Mouse (Mus musculus) monocyte, adult 5-6 weeks (primary cell): Measurements from ENCODE around the gene Gm49320. TPM values are rescaled to one million over a fixed set of nuclear protein-coding genes. Genes with fewer than 3 reads are reported as not detected.
A peak's percentile ranks its signal among the peaks of the same experiment; 100 is the strongest.

Source experiments
- ATAC-seq: fragments of 153-309, 156-312 bp; replicated peaks from 2 replicates; pipeline ENCODE4 v1.8.0; 2017; ENCODE audit warnings: mild to moderate bottlenecking; ENCODE audit not compliant: low TSS enrichment, insufficient number of reproducible peaks, severe bottlenecking, poor library complexity, low FRiP score
- total RNA-seq: library from RNA; stranded (forward); fragments of 200-1000, 200-491, 200-594 nt; gene quantifications from 3 replicates; pipeline ENCODE4 v1.2.3, GENCODE M21; 2017

Gene Gm49320
- total RNA-seq, 1 experiment from 2014 or later, result not detected

DNA sequence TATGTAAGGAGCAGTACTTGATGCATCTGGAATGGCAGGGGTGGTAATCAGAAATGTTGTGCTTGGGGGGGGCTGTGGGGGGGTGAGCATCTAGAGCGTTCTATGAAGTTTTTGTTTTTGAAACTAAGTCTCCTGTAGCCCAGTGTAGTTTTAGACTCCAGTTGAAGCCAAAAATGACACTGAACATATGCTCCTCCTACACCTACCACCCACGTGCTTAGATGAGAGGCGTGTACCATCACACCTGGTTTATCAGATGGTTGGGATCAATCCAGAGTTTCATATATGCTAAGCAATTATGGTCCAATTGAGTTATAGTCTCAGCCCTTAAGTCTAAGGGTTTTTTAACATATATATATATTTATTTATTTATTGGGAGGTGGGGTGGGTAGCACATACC, 19.0 kb upstream of the Gm49320 start:
- ATAC-seq, result no peak

DNA sequence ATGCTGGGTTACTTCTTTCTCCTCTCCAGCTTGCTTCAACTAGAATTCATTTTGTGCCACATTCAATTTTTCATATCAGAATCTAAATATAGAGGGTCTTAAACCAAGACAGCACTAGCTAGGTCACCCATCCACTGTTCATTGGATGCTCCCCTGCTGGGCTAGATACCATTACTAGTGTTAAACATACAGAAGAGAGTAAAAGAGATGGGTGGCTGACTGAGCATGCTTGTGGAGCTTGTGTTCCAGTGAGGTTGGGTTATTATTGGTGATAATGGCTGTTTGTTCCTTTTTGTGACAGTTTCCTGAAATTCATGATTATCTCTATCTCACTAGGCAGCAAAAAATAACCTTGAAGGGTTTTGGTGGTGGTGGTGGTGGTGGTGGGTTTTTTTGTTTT, 16.6 kb upstream of the Gm49320 start:
- no peak for ATAC-seq

DNA sequence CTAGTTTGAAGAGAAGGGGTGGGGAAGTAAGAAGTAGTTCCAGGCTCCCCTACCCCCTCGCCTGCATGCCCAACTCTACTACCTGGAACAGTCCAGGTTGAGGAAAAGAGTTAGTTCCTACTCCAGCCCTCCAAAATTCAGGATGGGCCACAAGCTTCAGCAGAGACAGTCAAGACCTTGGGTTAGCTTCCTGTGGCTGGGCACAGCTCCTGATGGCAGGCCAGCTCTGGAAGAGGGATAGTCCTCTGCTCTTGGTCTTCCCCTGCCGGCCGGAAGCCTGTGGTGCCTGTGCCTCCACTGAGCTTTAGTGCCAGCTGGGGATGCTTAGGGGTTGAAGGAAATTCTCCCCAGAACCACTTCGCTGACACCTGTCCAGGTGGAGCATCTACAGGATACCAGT, 12.3 kb upstream of the Gm49320 start:
- no peak for ATAC-seq

DNA sequence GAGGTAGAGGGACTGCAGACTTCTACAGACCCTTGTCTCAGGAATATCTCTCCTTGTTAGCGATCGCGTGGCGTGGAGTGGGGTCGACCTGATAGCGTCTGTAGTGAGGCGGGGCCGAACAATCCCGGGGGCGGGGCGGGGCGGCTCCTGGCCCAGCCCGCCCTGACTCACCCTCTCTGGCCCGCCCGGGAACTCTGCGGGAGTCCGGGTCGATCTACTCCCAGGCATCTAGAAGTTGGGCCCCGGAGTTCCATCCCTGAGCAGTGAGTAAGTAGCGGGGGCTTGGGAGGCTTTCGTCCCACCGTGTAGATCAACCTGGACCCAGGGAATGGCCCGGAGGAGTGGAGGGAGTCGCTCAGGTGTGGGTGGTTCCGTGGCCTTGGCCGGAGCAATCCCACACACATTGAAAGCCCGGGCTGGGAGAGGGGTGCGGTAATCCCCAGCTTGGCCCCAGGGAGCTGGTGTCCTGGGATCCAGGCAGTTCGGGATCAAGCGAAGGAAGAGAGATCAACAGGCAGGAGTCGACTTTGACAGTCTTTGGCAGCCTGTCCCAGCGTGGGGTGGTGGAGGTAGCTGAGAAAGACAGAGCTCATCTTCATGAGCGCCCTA, 11.8 kb upstream of the Gm49320 start, which contains the start of gene Lrrc8e:
TSS of gene Lrrc8e (plus strand) at position 89 of the 609 bp plus-strand sequence.
- no peak for ATAC-seq

DNA sequence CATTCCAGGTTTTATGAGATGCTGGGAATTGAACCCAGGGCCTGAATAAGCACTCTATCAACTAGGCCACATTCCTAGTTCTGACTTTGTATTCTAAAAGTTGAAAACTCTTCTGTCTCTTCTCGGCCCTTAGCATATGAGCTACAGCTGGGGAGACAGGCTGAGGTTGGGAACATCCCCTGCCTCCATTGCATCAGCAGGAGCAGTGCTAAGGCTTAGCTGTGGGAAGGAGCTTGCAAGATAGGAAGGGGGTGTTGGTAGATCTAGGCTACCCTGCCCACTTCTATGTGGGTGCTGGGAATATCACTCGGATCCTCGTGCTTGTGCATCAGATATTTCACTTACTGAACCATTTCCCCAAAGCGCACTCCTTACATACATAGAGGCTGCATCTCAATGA, 10.7 kb upstream of the Gm49320 start:
- no peak for ATAC-seq

DNA sequence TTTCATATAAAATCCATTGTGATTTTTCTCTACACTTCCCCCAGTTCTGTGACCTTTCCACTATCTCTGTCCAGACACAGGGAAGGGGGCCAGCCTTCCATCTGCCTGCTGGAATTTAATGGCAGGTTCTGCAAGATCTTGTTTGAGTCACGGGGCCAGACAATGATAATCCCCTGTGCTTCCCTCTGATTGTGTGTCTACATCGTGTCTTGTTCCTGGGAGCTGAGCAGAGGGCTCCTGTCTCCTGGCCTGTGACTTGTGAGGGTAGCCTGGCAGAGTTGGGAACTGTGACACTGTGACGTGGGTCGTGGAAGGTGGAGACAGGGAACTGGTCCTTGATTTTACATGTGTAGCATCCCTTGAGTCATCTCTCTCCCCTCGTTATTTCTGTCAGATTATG, 8.9 kb upstream of the Gm49320 start:
- ATAC-seq, result no peak

DNA sequence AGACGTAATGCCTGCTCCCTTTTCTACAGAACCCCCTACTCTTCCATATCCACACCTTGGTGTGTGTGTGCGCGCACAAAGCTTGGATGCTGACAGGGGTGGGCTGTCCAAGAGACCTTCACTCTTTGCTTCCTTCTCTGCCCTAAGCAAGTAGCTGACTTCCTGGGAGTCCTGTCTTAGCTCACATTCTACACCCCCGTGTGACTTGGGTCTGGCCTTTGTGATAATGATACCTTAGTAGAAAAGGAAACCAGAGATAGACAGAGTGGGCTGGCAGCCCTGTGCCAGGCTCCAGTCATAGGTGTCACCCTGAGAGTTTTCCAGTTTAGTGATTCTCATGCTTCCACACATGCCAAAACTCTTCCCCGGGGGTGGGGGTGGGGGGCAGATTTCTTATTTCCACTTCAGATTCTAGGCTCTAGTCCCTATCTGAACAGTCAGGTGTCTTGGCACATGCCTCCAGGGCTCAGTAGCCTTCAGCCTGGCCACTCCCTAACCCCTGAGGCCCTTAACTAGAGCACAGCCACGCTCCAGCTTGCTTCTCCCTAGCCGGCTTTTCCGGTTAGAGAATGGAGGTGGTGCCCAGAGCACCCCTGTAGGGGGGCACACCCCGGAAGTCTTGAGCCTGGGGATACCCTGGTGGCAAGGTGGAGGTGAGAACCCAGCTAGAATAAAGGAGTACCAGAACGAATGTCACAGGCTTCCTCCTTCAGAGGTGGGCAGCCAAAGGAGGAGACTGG, 7.9 kb upstream of the Gm49320 start:
- ATAC-seq, result no peak

DNA sequence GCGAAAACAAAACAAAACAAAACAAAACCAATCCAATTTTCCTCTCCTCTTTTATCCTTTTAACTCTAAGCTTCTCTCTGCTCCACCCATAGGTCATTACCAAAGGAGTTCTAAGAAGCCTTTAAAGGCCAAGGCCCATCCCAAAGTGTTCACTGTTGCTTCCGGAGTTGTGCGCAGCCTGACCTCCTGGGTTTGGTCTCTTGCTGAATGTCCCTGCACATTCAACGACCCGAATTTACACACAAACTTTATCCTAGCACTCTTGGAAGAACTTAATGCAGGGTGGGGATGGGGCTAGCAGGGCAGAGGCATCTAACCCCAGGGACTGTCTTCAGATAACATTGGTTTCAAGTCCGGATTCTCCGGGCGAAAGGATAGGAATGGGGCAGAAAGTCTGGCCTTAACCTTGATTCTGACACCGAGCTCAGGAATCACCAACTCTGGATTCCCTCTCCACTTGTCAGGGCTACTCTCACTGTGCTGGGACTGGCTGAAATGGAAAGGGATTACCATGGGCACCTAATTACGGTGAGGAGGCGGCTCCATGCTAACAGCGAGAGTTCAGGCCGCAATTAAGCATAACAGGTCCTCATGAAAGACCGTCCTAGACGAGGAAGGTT, 741 bp upstream of the Gm49320 start:
- ATAC-seq, result peak; percentile 1; the same call in 1 of the 2 replicates

DNA sequence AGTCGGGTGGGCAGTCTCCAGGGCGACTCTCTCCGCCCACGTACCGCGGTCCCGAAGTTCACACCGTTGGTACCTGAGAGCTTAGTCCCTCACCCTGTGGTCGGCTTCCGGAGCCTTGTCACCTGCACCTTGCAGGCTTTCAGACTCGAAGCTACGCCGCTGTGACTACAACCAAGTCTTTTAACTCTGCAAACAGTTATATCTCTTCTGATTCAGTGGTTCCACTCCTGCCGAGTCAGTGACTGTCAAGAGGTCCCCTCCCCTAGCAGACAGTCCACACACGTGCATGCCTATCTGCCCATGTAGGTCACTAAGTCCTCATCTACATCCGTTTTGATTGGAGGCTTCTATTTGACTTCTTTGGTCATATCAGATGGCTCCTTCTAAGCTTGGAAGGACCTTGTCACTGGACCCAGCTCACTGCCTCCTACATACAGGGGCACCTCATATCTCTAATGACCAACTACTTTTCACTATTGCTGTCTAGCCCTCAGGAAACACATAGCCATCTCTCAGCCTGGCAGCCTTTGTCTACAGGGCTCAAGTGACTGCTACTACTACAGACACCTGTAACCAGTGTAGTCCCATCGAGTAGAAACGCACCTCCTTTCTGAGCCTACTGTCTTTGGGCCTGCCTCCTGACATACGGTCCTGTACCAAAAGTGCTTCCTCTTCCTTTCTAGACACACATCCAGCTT, 677 bp downstream of the Gm49320 start:
- no peak; the same call in 1 of the 2 replicates for ATAC-seq

DNA sequence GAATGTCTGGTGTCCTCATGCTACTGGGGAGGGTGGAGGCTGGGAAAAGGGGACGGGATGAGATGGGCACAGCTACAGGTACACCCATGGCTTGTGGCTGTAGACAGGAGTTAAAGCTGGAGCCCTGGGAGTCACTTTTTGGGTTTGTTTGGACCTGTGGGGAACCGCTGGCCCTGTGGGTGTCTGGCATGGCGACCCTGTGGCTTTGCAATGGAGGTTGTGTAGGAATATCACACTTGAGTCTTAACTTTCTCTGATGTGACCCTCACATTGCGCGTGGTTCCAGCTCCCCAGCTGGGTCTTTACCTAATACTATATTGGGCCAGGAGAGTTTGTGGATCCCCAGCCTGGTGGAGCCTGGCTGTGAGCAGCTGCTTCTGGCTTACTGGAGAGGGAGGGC, 6.4 kb downstream of the Gm49320 start:
- ATAC-seq, result no peak

DNA sequence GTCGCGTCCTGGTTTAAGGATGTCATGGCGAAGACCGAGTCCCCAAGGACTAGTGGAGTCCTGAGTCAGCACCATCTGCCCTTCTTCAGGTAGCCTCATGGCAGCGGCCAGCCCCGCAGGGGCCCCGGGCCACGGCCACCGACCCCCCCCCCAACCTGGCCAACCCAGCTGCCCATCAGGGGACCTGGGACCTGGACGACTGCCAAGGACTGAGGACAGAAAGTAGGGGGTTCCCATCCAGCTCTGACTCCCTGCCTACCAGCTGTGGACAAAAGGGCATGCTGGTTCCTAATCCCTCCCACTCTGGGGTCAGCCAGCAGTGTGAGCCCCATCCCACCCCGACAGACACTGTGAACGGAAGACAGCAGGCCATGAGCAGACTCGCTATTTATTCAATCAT, 7.1 kb downstream of the Gm49320 start:
- no peak for ATAC-seq

DNA sequence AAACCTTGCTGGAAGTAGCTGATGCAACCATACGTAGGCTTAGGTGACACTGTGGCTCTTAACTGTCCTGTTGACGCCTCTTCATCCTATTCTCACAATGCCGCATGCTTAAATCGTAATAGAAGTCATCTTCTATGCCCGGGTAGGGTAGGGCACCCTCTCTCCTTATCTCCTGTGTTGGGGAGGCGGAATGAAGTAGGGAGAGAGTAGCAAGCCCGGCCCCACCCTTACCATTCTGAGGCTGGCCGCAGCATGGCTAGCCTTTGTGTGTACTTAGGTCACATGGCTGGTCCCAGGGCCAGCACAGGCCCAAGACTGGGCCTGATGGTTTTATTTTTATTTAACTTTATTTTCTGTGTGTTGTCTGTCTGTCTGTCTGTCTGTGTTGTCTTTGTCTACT, 8.6 kb downstream of the Gm49320 start:
- no peak for ATAC-seq

DNA sequence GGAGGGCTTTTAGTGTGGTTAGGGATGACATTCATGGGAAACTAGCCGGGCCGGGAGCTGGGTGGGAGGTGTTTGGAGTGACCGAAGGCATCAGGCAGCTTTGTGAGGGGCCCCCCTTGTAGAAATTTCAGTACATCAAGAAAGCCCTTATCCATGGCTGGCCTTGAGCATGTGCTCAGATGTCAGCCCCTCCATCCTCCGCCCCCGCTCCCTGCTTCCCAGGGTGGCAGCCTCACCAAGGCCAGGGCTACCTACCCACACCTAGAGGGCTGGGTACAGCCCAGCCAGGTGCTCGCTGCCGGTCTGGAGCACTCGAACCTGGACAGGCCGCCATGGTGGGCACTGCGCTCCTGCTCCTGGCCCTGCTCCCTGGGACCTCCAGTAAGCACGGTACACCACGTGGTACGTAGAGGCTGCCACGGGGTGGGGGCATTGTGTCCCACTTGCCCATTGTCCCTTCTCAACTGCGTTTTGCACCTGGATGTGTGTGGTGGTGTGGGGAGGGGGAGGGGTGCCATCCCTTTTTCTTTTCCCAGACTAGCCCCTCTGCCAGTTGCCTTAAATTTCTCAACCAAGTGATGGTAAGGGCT, 9.4 kb downstream of the Gm49320 start, which contains the start of gene Tgfbr3l:
TSS of gene Tgfbr3l (plus strand) at position 264 of the 590 bp plus-strand sequence.
- ATAC-seq, result no peak

DNA sequence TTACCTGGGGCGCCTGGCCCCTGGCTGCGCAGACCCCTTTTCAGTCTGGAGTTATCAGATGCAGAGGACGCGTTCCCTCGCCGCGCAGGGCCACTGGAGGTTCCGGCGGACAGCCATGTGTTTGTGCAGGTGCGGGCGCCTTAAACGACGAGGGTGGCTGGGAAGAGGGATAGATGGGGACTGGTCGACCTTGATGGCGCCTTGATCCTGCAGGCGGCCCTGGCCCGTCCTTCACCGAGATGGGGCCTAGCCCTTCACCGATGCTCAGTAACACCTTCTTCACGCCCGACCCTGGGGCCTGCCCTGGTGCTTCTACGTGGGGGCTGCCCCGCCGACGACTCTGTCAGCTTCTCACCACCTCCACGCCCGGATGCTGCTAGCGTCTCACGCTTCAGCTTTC, 10.5 kb downstream of the Gm49320 start:
- no peak for ATAC-seq

DNA sequence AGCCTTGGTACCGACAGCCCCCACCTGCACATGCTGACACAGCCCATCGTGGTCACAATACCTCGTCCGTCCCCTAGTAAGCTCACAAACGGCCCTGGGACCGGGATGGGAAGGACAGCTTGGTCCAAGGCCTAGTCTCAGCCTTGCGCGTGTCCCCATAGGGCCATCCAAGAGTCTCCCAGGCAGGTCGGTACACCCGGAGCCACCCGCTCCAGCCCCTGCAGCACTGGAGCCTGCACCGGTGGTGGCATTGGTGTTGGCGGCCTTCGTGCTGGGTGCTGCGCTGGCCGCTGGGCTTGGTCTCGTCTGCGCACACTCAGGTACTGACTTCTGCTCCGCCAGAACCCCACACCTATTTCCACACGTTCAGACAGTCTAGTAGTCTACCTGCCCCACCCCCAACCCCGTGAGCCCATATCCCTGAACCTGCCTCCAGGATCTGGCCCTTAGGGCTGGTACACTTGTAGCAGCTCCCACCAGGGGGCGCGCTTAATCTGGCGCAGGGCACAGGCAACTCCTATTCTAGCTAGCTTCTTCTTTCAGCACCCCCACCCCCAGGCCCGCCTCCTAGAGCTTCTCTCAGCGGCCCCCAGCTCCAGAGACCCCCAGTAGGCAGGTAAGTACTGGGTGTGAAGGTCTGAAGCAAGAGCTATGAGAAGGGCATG, 11.8 kb downstream of the Gm49320 start:
- peak; percentile 53 for ATAC-seq

DNA sequence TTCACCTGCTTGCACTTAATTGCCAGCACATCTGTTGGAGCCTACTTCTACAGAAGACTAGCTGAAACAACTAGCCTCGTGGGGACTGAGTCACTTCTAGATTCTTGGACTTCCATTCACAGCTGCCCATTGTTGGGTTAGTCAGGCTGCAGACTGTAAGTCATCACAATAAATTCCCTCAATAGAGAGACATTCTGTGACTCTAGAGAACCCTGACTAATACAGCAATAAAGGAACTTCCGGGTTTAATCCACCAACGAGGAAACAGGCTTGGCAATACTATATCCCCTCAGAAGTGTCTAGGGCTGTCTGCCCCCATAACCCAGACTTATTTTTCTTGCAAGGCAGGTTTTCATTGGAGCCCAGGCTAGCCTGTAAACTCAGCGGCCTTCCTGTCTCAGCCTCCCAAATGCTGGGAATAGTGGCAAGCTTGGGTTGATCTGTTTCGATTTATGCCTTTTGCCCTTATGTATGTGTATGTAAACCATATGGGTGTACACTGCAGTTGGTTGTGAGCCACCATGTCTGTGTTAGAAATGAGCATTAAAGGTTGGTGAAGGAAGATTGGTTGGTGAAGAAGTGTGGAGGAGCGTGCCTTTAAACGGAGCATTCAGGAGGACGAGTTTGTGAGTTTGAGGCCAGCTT, 13.6 kb downstream of the Gm49320 start:
- no peak for ATAC-seq

DNA sequence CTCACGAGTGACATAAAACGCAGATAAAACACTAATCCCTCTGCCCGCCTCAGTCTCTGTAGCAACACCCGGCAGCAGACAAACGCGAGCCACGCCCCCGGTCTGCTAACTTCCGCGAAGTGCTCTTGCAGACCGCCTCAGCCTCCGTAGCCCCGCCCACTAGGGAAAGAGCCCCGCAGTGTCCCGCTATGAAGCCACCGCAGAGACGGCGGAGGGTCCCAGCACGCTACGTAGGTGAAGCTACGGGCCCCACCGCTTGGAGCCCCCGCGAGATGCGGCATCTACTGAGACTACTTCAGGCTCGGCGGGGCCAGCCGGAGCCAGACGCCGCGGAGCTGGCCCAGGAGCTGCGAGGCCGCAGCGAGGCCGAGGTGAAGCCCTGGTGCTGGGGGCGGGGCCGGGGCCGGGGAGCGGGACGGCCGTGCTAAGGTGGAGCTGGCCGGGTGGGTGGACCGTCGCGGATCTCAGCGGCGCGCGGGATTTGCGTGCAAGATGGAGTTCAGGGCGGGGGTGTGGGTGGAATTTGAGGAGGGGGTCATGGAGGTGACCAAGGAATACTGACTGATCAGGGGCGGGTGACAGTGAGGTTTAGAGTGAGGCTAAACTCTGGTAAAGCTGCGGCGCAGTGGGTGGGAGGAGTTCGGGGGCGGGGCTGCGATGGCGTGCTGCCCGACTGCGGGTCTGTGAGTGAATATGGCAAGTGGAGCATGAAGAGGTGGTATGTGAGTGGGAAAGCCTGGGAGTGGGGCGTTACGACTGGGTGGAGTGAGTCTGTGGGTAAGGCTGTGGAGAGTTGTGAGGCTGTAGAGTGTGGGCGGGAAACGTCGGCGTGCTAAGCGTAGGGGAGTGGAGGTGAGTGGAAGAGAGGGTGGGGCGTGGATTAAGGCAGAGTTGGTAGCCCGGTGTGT, 14.5 kb downstream of the Gm49320 start, which contains the start of gene Snapc2:
TSS of gene Snapc2 (plus strand) at position 147 of the 908 bp plus-strand sequence.
- peak; percentile 79 for ATAC-seq
